Mouse (Mus musculus): ENCODE measurements around the gene Snx15. TPM values are rescaled to one million over a fixed set of nuclear protein-coding genes. Genes with fewer than 3 reads are reported as not detected.

Snx15 gene
- polyA plus RNA-seq (2012; ENCODE audit: low replicate concordance), result 197 and 367 TPM in 2 replicates

GRCm38 (mm10) chr19:6127760-6128341 lies at the start of gene Snx15:
Snx15 (minus strand) TSS chr19:6128304.

GRCm38 (mm10) chr19:6141394-6141749 lies 13.3 kb upstream of the Snx15 start, which contains the start of gene Arl2:
Arl2 (minus strand) TSS chr19:6141548.

GRCm38 (mm10) chr19:6140678-6141393 lies 12.7 kb upstream of the Snx15 start, which contains the start of gene Batf2:
Batf2 (plus strand) TSS chr19:6140983.

GRCm38 (mm10) chr19:6117986-6118676 lies 10.0 kb downstream of the Snx15 start, which contains the start of gene Sac3d1:
Sac3d1 (minus strand) TSS chr19:6118650.

GRCm38 (mm10) chr19:6105586-6105985 lies 22.5 kb downstream of the Snx15 start, which contains the start of gene Naaladl1:
Naaladl1 (plus strand) TSS chr19:6105782.

GRCm38 (mm10) chr19:6094119-6094518 lies 34.0 kb downstream of the Snx15 start, which contains the start of gene AC131692.1:
AC131692.1 (plus strand) TSS chr19:6094419.

GRCm38 (mm10) chr19:6084478-6085248 lies 43.4 kb downstream of the Snx15 start, which contains the start of the genes Zfpl1 and Cdca5:
Zfpl1 (minus strand) TSS chr19:6084956.
Cdca5 (plus strand) TSS chr19:6084983.

GRCm38 (mm10) chr19:6082156-6082555 lies 45.9 kb downstream of the Snx15 start, which contains the start of gene Gm28374:
Gm28374 (minus strand) TSS chr19:6082256.

GRCm38 (mm10) chr19:6079983-6080480 lies 48.1 kb downstream of the Snx15 start, which contains the start of gene Tmem262:
Tmem262 (plus strand) TSS chr19:6080033.

GRCm38 (mm10) chr19:6076564-6077393 lies 51.3 kb downstream of the Snx15 start, which contains the start of gene Vps51:
Vps51 (minus strand) TSS chr19:6077231.

Other genes with a start within 250 kb of the Snx15 start
- gene Tigd3, start 234.2 kb downstream of the Snx15 start, polyA plus RNA-seq (2012; ENCODE audit: low replicate concordance), result 1.4 and 2.3 TPM in 2 replicates
- gene Dpf2, start 215.3 kb downstream of the Snx15 start, polyA plus RNA-seq (2012; ENCODE audit: low replicate concordance), result 15.3 and 54.9 TPM in 2 replicates
- gene Cdc42ep2, start 203.5 kb downstream of the Snx15 start, polyA plus RNA-seq (2012; ENCODE audit: low replicate concordance), result 1.8 and 1.9 TPM in 2 replicates
- 42.9 and 62.3 TPM in 2 replicates for gene Pola2, start 164.1 kb downstream of the Snx15 start, polyA plus RNA-seq (2012; ENCODE audit: low replicate concordance)
- not detected in 2 replicates for gene Slc22a20, start 142.2 kb downstream of the Snx15 start, polyA plus RNA-seq (2012; ENCODE audit: low replicate concordance)
- gene Capn1, start 112.4 kb downstream of the Snx15 start, polyA plus RNA-seq (2012; ENCODE audit: low replicate concordance), result 74.6 and 291 TPM in 2 replicates
- gene Syvn1, start 81.7 kb downstream of the Snx15 start, polyA plus RNA-seq (2012; ENCODE audit: low replicate concordance), result 304 and 363 TPM in 2 replicates
- 36.6 and 41.0 TPM in 2 replicates for gene Mrpl49, start 70.5 kb downstream of the Snx15 start, polyA plus RNA-seq (2012; ENCODE audit: low replicate concordance)
- gene Fau, start 70.5 kb downstream of the Snx15 start, polyA plus RNA-seq (2012; ENCODE audit: low replicate concordance), result 2,048 and 2,675 TPM in 2 replicates
- 70.2 and 84.6 TPM in 2 replicates for gene Znhit2, start 67.1 kb downstream of the Snx15 start, polyA plus RNA-seq (2012; ENCODE audit: low replicate concordance)
- gene Tm7sf2, start 59.9 kb downstream of the Snx15 start, polyA plus RNA-seq (2012; ENCODE audit: low replicate concordance), result 15.8 and 19.5 TPM in 2 replicates
- 35.5 and 99.7 TPM in 2 replicates for gene Vps51, start 51.1 kb downstream of the Snx15 start, polyA plus RNA-seq (2012; ENCODE audit: low replicate concordance)
- not detected in 2 replicates for gene Tmem262, start 48.3 kb downstream of the Snx15 start, polyA plus RNA-seq (2012; ENCODE audit: low replicate concordance)
- 0.28 and 0.30 TPM in 2 replicates for gene Gm28374, start 46.0 kb downstream of the Snx15 start, polyA plus RNA-seq (2012; ENCODE audit: low replicate concordance)
- 50.1 and 66.4 TPM in 2 replicates for gene Zfpl1, start 43.3 kb downstream of the Snx15 start, polyA plus RNA-seq (2012; ENCODE audit: low replicate concordance)
- 7.7 and 8.7 TPM in 2 replicates for gene Cdca5, start 43.3 kb downstream of the Snx15 start, polyA plus RNA-seq (2012; ENCODE audit: low replicate concordance)
- gene AC131692.1, start 33.9 kb downstream of the Snx15 start, polyA plus RNA-seq (2012; ENCODE audit: low replicate concordance), result 3.5 and 18.8 TPM in 2 replicates
- gene Naaladl1, start 22.5 kb downstream of the Snx15 start, polyA plus RNA-seq (2012; ENCODE audit: low replicate concordance), result 0.20 and 0.93 TPM in 2 replicates
- 87.4 and 104 TPM in 2 replicates for gene Sac3d1, start 9.7 kb downstream of the Snx15 start, polyA plus RNA-seq (2012; ENCODE audit: low replicate concordance)
- gene Batf2, start 12.7 kb upstream of the Snx15 start, polyA plus RNA-seq (2012; ENCODE audit: low replicate concordance), result 0.21 and 2.0 TPM in 2 replicates
- 33.5 and 55.6 TPM in 2 replicates for gene Arl2, start 13.2 kb upstream of the Snx15 start, polyA plus RNA-seq (2012; ENCODE audit: low replicate concordance)
- gene Majin, start 56.1 kb upstream of the Snx15 start, polyA plus RNA-seq (2012; ENCODE audit: low replicate concordance), result not detected in 2 replicates
- gene Gpha2, start 98.1 kb upstream of the Snx15 start, polyA plus RNA-seq (2012; ENCODE audit: low replicate concordance), result not detected in 2 replicates
- 283 and 355 TPM in 2 replicates for gene Ppp2r5b, start 107.6 kb upstream of the Snx15 start, polyA plus RNA-seq (2012; ENCODE audit: low replicate concordance)
- 79.9 and 150 TPM in 2 replicates for gene Atg2a, start 113.4 kb upstream of the Snx15 start, polyA plus RNA-seq (2012; ENCODE audit: low replicate concordance)
- gene Ehd1, start 148.4 kb upstream of the Snx15 start, polyA plus RNA-seq (2012; ENCODE audit: low replicate concordance), result 333 and 398 TPM in 2 replicates
- gene Cdc42bpg, start 178.2 kb upstream of the Snx15 start, polyA plus RNA-seq (2012; ENCODE audit: low replicate concordance), result 12.1 and 13.6 TPM in 2 replicates
- gene Men1, start 206.7 kb upstream of the Snx15 start, polyA plus RNA-seq (2012; ENCODE audit: low replicate concordance), result 279 and 329 TPM in 2 replicates
- 79.8 and 117 TPM in 2 replicates for gene Map4k2, start 212.8 kb upstream of the Snx15 start, polyA plus RNA-seq (2012; ENCODE audit: low replicate concordance)
- 2,065 and 3,877 TPM in 2 replicates for gene Sf1, start 235.4 kb upstream of the Snx15 start, polyA plus RNA-seq (2012; ENCODE audit: low replicate concordance)

All from leukemia stem cell, adult 10-12 weeks (primary cell).